Mouse (Mus musculus): Measurements from ENCODE around the gene Myo5c.

GRCm38 (mm10) chr9:75247870-75248269 is 16.1 kb downstream of the Myo5c start:
- TF ChIP-seq CTCF (IDR thresholded peaks at IDR 0.05) (no peak), POLR2A (IDR thresholded peaks at IDR 0.05; ENCODE audit: insufficient read depth, low read depth, low read length) (no peak), EP300 (IDR thresholded peaks at IDR 0.05; ENCODE audit: insufficient read depth, low read depth, low read length) (no peak)

Data from heart, adult 2 months (tissue).